Mouse (Mus musculus) liver, adult 2 months (tissue): ENCODE measurements around the gene Dop1a. TPM values are rescaled to one million over a fixed set of nuclear protein-coding genes. Genes with fewer than 3 reads are reported as not detected.
A peak's percentile ranks its signal among the peaks of the same experiment; 100 is the strongest.

ENCODE experiments used
- DNase-seq: peaks from one replicate; pipeline ENCODE4 v3.0.0-alpha.2; 2011; ENCODE audit warnings: low read depth, low spot score; ENCODE audit errors: extremely low read depth
- H3K27ac ChIP-seq: fragments of 200-500 bp; replicated peaks from 2 replicates; pipeline ENCODE4 v1.5.1; 2012; ENCODE audit warnings: low read depth, mild to moderate bottlenecking, control low read depth, inconsistent platforms, low read length; ENCODE audit not compliant: insufficient read depth
- H3K27me3 ChIP-seq: fragments of 200-500 bp; 2 replicates; pipeline ENCODE4 v1.6.1; 2012; ENCODE audit warnings: mild to moderate bottlenecking, moderate library complexity, low read length, inconsistent platforms; ENCODE audit not compliant: control insufficient read depth, insufficient read depth
- H3K36me3 ChIP-seq: fragments of 200-500 bp; 2 replicates; pipeline ENCODE4 v1.6.1; 2012; ENCODE audit warnings: low read length, inconsistent platforms; ENCODE audit not compliant: control insufficient read depth, insufficient read depth
- H3K4me1 ChIP-seq: fragments of 200-500 bp; 2 replicates; pipeline ENCODE4 v1.6.1; 2011; ENCODE audit warnings: low read length; ENCODE audit not compliant: control insufficient read depth, insufficient read depth
- H3K4me3 ChIP-seq: fragments of 200-500 bp; 2 replicates; pipeline ENCODE4 v1.5.1; 2011; ENCODE audit warnings: low read depth, mild to moderate bottlenecking, control low read depth, low read length, moderate library complexity; ENCODE audit not compliant: insufficient read depth
- H3K79me2 ChIP-seq: fragments of 200-500 bp; 2 replicates; pipeline ENCODE4 v1.6.1; 2012; ENCODE audit warnings: inconsistent platforms, mild to moderate bottlenecking, low read length, moderate library complexity; ENCODE audit not compliant: control insufficient read depth, insufficient read depth
- H3K9ac ChIP-seq: fragments of 200-500 bp; 2 replicates; pipeline ENCODE4 v1.6.1; 2012; ENCODE audit warnings: low read depth, mild to moderate bottlenecking, control low read depth, inconsistent platforms, low read length
- CTCF ChIP-seq: fragments of 200-500 bp; IDR thresholded peaks from 2 replicates; pipeline ENCODE4 v1.5.1; 2011; ENCODE audit warnings: low read depth, low read length, control low read depth
- POLR2A ChIP-seq: fragments of 200-500 bp; IDR thresholded peaks from 2 replicates; pipeline ENCODE4 v1.6.1; 2011; ENCODE audit warnings: low read length, control low read depth; ENCODE audit not compliant: insufficient read depth; ENCODE audit errors: extremely low read depth
- WGBS: fragments of 180-500 bp; shearing (Covaris S2); methylation state at CpG from one replicate; pipeline ENCODE4 v1.1.7; 2018; 5-methylcytosine and 5-hydroxymethylcytosine counted together
- polyA plus RNA-seq: library from polyadenylated mRNA; depleted of rRNA; stranded (reverse); fragments of >200 nt; gene quantifications from 2 replicates; pipeline ENCODE4 v1.2.3, GENCODE M21; 2012
- total RNA-seq: library from RNA; depleted of rRNA; stranded (reverse); fragments of >200 nt; gene quantifications from 2 replicates; pipeline ENCODE4 v1.2.3, GENCODE M21; 2014

Gene Dop1a
- total and polyA plus RNA-seq, 2 experiments: 5.9 to 25.9 TPM

DNA sequence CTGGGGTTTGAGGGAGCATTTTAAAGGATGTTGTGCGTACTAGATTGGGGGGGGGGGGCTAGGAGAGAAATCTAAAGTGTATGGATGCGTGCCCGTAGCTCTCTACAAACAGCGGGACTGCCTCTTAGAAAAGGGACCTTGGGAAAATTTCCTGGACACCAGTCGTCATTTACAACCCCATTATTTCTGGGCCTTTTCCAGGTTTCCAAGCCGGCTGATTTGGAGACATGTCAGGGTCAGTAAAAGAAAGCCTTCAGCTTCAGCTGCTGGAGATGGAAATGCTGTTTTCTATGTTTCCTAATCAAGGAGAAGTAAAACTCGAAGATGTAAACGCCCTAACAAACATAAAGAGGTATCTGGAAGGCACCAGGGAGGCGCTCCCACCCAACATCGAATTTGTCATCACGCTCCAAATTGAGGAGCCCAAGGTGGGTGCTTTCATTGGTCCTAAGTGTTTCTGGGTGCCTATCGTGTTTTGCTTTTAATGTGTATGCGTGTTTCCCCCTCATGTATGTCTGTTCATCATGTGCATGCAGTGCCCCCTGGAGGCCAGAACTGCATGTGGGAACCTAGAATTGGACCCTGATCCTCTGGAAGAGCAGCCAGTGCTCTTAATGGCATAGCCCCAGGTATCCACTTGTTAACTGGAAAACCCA is 105.8 kb downstream of the Dop1a start:
- H3K9ac ChIP-seq: no peak overlapping the region
- H3K27me3 ChIP-seq: no peaks in the 10 kb centered on the region
- peaks cover 10% of the 10 kb centered on the region; the same call in 1 of the 2 replicates for H3K4me1 ChIP-seq
- no peaks in the 10 kb centered on the region for H3K79me2 ChIP-seq
- peaks cover 34% of the 10 kb centered on the region for H3K36me3 ChIP-seq
- no peak overlapping the region for H3K27ac ChIP-seq
- H3K4me3 ChIP-seq: no peak overlapping the region
- 33% methylated on average over 13 of the region's 13 CpGs for WGBS
- DNase-seq: peak; percentile 69
- TF ChIP-seq POLR2A (no peak), CTCF (peak; percentile 71)

DNA sequence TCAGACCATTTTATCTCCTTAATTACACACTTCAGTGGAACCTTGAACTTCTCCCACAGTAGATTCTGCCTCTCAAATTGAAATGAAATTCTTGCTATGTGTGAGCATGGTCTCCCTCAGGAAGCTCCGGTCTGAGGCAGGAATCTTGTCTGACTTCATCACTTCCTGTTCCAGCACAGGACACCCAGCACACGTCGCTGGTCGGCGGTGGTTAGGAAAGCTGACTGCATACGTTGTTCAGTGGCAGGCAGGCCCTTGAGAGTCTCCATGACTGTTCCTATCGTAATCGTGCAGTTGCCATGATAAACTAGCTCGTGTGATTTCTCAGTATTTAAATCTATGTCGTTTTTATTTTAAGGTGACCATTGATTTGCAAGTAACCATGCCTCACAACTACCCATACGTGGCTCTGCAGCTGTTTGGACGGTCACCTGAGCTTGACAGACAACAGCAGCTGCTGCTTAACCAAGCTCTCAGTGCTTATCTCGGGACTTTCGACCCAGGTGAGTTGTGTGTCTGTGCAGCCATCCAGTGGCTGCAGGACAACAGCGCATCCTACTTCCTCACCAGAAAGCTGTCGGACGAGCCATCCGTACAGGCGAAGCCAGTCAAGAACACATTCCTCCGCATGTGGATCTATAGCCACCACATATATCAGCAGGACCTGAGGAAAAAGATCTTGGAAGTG is 106.8 kb downstream of the Dop1a start:
- DNase-seq: no peak
- peaks cover 34% of the 10 kb centered on the region for H3K36me3 ChIP-seq
- no peak overlapping the region for H3K27ac ChIP-seq
- H3K27me3 ChIP-seq: no peaks in the 10 kb centered on the region
- H3K4me1 ChIP-seq: peaks cover 10% of the 10 kb centered on the region; the same call in 1 of the 2 replicates
- no peak overlapping the region for H3K9ac ChIP-seq
- no peak for TF ChIP-seq POLR2A
- TF ChIP-seq CTCF: no peak
- no peak overlapping the region for H3K4me3 ChIP-seq
- H3K79me2 ChIP-seq: no peaks in the 10 kb centered on the region
- WGBS: 79% methylated on average over 20 of the region's 20 CpGs

DNA sequence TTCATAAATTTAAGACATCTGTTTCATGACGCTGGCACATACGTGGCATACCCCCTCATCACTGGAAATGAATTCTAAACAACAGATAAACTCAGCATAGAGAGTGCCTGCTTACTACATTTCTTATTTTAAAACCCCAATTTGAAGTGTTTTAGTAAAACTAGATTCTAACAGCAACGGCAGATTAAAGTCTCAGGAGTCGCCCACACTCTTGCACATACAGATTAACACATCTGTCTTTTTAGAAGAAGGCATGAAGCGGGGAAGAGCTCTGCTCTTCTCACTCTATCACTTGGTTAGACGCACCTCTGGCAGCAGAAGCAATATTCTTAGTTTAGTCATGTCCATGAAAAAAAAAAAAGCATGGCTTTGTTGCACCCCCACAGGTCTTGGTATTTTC is 108.2 kb downstream of the Dop1a start:
- Histone ChIP-seq H3K4me1 (peaks cover 9% of the 10 kb centered on the region; the same call in 1 of the 2 replicates), H3K27me3 (no peaks in the 10 kb centered on the region), H3K4me3 (no peak overlapping the region), H3K79me2 (no peaks in the 10 kb centered on the region), H3K9ac (no peak overlapping the region), H3K36me3 (peaks cover 43% of the 10 kb centered on the region), H3K27ac (no peak overlapping the region)
- TF ChIP-seq POLR2A (no peak), CTCF (no peak)
- no peak for DNase-seq
- 94% methylated on average over 6 of the region's 6 CpGs for WGBS

DNA sequence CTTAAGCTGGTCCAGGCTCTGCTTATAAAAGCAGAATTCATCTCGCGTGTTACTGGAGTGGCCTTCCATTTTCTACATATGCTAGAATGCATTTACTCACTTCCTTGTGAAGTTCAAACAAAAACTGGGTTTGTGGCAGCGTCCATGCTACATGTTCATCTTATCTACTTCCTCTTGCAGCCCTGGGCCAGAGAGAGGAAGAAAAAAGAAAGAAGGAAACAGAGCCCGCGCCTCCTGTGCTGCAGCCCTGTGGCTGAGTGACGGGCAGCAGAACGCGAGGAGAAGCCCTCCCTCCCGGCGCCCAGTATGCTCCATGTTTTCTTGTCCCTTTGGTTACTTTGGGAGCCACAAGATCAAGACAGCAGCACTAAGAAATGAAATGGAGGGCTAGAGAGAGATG is 112.7 kb downstream of the Dop1a start:
- Histone ChIP-seq H3K9ac (no peak overlapping the region), H3K4me3 (no peak overlapping the region), H3K36me3 (peaks cover 60% of the 10 kb centered on the region), H3K27me3 (no peaks in the 10 kb centered on the region), H3K27ac (no peak overlapping the region), H3K79me2 (no peaks in the 10 kb centered on the region), H3K4me1 (no peaks in the 10 kb centered on the region)
- DNase-seq: no peak
- no peak for TF ChIP-seq POLR2A
- no peak for TF ChIP-seq CTCF
- WGBS: 84% methylated on average over 10 of the region's 10 CpGs

DNA sequence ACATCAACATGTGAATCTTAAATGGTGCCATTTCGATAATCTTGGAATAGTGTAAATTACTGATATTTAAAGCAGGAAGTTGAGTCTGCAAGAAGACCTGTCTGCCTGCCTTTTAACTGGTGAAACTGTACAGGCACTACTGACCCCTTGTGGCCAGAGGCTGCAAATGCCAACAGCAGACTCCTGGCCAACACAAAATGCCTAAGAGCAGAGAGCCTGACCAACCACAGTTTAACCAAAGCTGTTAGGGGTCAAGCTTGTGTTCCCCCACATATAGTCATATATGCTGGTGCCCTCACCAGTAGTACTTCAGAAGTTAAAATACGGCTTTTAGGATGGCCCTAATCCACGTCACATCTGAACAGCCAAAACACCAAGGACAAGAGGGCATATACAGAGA is 116.8 kb downstream of the Dop1a start:
- no peak overlapping the region for H3K4me3 ChIP-seq
- peaks cover 54% of the 10 kb centered on the region for H3K36me3 ChIP-seq
- H3K4me1 ChIP-seq: no peaks in the 10 kb centered on the region
- peak; percentile 47 for DNase-seq
- WGBS: 62% methylated on average over 3 of the region's 3 CpGs
- no peaks in the 10 kb centered on the region for H3K27me3 ChIP-seq
- H3K27ac ChIP-seq: no peak overlapping the region
- H3K9ac ChIP-seq: no peak overlapping the region
- no peaks in the 10 kb centered on the region for H3K79me2 ChIP-seq
- no peak for TF ChIP-seq POLR2A
- peak; percentile 82 for TF ChIP-seq CTCF
